Mouse (Mus musculus) CH12.LX (cell line): ENCODE data around the gene Tma16.
A peak's percentile ranks its signal among the peaks of the same experiment; 100 is the strongest.

Experiments
- CHD1 ChIP-seq: IDR thresholded peaks from 2 replicates; pipeline ENCODE4 v1.6.1; 2012; ENCODE audit warnings: low read depth, low read length, improper control_type of control experiment, inconsistent platforms
- CHD2 ChIP-seq: IDR thresholded peaks from 2 replicates; pipeline ENCODE4 v1.6.1; 2011; ENCODE audit warnings: low read length, improper control_type of control experiment
- CTCF ChIP-seq, 2 experiments: IDR thresholded peaks in 1 of 2; conservative IDR thresholded peaks in 1 of 2; 2 replicates each; pipeline ENCODE4 v1.5.1; 2011 to 2012; ENCODE audit warnings: low read depth in 2 of 2, low read length in 2 of 2, improper control_type of control experiment in 1 of 2, inconsistent platforms in 1 of 2, mild to moderate bottlenecking in 1 of 2, moderate library complexity in 1 of 2
- E2F4 ChIP-seq: IDR thresholded peaks from 2 replicates; pipeline ENCODE4 v1.6.1; 2011; ENCODE audit warnings: low read depth, low read length, improper control_type of control experiment; ENCODE audit not compliant: insufficient replicate concordance
- ELF1 ChIP-seq: IDR thresholded peaks from 2 replicates; pipeline ENCODE4 v1.6.1; 2014; ENCODE audit warnings: low read depth, mild to moderate bottlenecking, inconsistent platforms, low read length, improper control_type of control experiment
- MAFK ChIP-seq: IDR thresholded peaks from 2 replicates; pipeline ENCODE4 v1.6.1; 2011; ENCODE audit warnings: low read length, improper control_type of control experiment; ENCODE audit not compliant: insufficient replicate concordance
- MXI1 ChIP-seq: IDR thresholded peaks from 2 replicates; pipeline ENCODE4 v1.6.1; 2011; ENCODE audit warnings: mild to moderate bottlenecking, low read depth, low read length, improper control_type of control experiment
- NRF1 ChIP-seq: IDR thresholded peaks from 2 replicates; pipeline ENCODE4 v1.6.1; 2014; ENCODE audit warnings: low read depth, mild to moderate bottlenecking, inconsistent platforms, low read length, improper control_type of control experiment, moderate library complexity
- PAX5 ChIP-seq: IDR thresholded peaks from 2 replicates; pipeline ENCODE4 v1.6.1; 2012; ENCODE audit warnings: low read length, inconsistent platforms, mixed read lengths
- POLR2A ChIP-seq: IDR thresholded peaks from 2 replicates; pipeline ENCODE4 v1.6.1; 2011; ENCODE audit warnings: low read depth, mild to moderate bottlenecking, improper control_type of control experiment, low read length
- RAD21 ChIP-seq: IDR thresholded peaks from 2 replicates; pipeline ENCODE4 v1.6.1; 2011; ENCODE audit warnings: low read depth, mild to moderate bottlenecking, low read length, improper control_type of control experiment, moderate library complexity
- SIN3A ChIP-seq: IDR thresholded peaks from 2 replicates; pipeline ENCODE4 v1.6.1; 2012; ENCODE audit warnings: low read length, improper control_type of control experiment, inconsistent platforms
- USF1 ChIP-seq: IDR thresholded peaks from 2 replicates; pipeline ENCODE4 v1.6.1; 2014; ENCODE audit warnings: low read depth, mild to moderate bottlenecking, inconsistent platforms, low read length, improper control_type of control experiment
- ZNF384 ChIP-seq: IDR thresholded peaks from 2 replicates; pipeline ENCODE4 v1.6.1; 2012; ENCODE audit warnings: low read depth, low read length, improper control_type of control experiment, inconsistent platforms

DNA sequence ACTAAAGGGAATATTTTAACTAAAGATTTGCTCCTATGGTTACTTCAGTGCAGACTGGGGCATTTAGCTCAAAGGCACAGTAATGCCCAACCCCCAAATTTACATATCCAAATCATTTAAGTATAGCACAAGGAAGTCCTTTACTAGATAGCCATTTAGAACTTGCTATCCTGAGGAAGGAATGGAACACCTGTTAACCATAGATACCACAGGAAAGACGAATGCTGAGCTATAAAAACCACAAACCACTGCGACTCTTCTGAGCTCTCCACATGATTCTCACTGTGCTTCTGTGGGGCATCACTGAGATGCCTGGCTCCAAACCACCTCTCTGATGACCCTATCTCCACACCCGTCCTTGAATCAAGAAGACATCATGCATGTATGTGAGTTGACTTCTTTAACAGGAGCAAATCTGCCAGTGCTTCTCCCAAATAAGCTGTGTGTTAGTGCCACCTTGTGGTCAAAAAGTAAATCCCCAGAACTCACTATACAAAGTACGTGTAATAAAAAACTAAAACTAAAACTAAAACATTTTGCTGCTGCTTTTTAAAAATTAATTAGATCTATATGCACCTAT lies 10.8 kb upstream of the Tma16 start:
- TF ChIP-seq POLR2A (no peak), CHD1 (no peak), MXI1 (no peak), CTCF (conservative IDR thresholded peaks at IDR 0.05 in 1 of 2, IDR thresholded peaks at IDR 0.05 in 1 of 2; ENCODE audit: low read depth in 2 of 2, low read length in 2 of 2) (peak; percentile 62 to 85), E2F4 (no peak), MAFK (no peak), PAX5 (no peak), CHD2 (no peak), NRF1 (no peak), USF1 (no peak), ZNF384 (no peak; the same call in 1 of the 2 replicates), SIN3A (no peak), ELF1 (no peak), RAD21 (peak; percentile 83)
